Mouse (Mus musculus): ENCODE measurements around the gene Zfp213.

- TF ChIP-seq POLR2A (IDR thresholded peaks at IDR 0.05; ENCODE audit: insufficient read depth, low read length) (no peak), EP300 (IDR thresholded peaks at IDR 0.05; ENCODE audit: insufficient read depth, low read depth, low read length) (no peak)
Measured at GRCm38 (mm10) chr17:23584786-23585185, 20.7 kb upstream of the Zfp213 start.
